Mouse (Mus musculus) v-Abl transformed pro-B cells (cell line): ENCODE measurements at regions not wholly inside any gene's neighbourhood (a gene's known extent, or its start where the extent isn't known, plus 50 kb on each side); places are given as distances from the start of the nearest gene placed in this dataset.

Experiments
- in situ Hi-C, 2 experiments: fragments of 400-800 bp; cut with MboI; formaldehyde crosslinking; loops; one replicate each; pipeline ENCODE4 v1.15.1; 2025; ENCODE audit not compliant: unreplicated experiment in 2 of 2

GRCm38 (mm10) chr5:145635204-145635603 lies 50.7 kb upstream of the Cyp3a41b start:
- in situ Hi-C loops = loop anchor here in 1 of 2 experiments (25.0 kb wide), 1 partner anchor 127 kb away; no protein-coding TSS in a partner anchor
